In genomic region chr6:21955468-21955867, GRCm38 (mm10) we compare ENCODE assay signal across 31 mouse cellular contexts. TPM values are rescaled to one million over a fixed set of nuclear protein-coding genes. Genes with fewer than 3 reads are reported as not detected.
DNase-seq lines count a peak whose midpoint lies in the region; ATAC-seq and TF ChIP-seq lines count a peak whose summit lies in the region.
"Had no signal": no experiment of that assay in that cellular context is flagged by ENCODE, and none has a peak within 500 bp of the region (broad histone marks: within the 10 kb centered on the region; RNA-seq: fewer than 3 reads in every experiment).

No protein-coding gene starts in this region.

- TF ChIP-seq CTCF in bone marrow, adult 2 months (IDR thresholded peaks at IDR 0.05; ENCODE audit: control insufficient read depth, insufficient read depth, low read length), result no peak
- TF ChIP-seq CTCF in liver, postnatal 0 days (IDR thresholded peaks at IDR 0.05; ENCODE audit: low read depth), result no peak

- 86% methylated on average over 4 of the region's 4 CpGs for WGBS in heart, embryonic 15.5 days
- 38% methylated on average over 4 of the region's 4 CpGs for WGBS in bone marrow, adult 2 months
- 67% methylated on average over 4 of the region's 4 CpGs for WGBS in liver, postnatal 0 days (ENCODE audit: insufficient replicate concordance)
- 85% methylated on average over 4 of the region's 4 CpGs for WGBS in hindbrain, embryonic 11.5 days

- peaks cover 45% of the 10 kb centered on the region for H3K36me3 ChIP-seq in heart, embryonic 15.5 days
- peaks cover 32% of the 10 kb centered on the region for H3K36me3 ChIP-seq in liver, postnatal 0 days (replicated peaks; ENCODE audit: insufficient read depth, low read length)
- 0 out of 2 replicates have a peak, but pooled peaks cover 3% of the 10 kb centered on the region for H3K36me3 ChIP-seq in hindbrain, embryonic 11.5 days (ENCODE audit: control insufficient read depth, insufficient read depth, low read length)

- peaks cover 5% of the 10 kb centered on the region for H3K4me1 ChIP-seq in heart, embryonic 15.5 days (replicated peaks)
- peaks cover 7% of the 10 kb centered on the region for H3K4me1 ChIP-seq in bone marrow, adult 2 months (ENCODE audit: control insufficient read depth, insufficient read depth, low read length)
- peaks cover 9% of the 10 kb centered on the region for H3K4me1 ChIP-seq in liver, postnatal 0 days (ENCODE audit: insufficient read depth)
- no peaks in the 10 kb centered on the region for H3K4me1 ChIP-seq in hindbrain, embryonic 11.5 days (replicated peaks; ENCODE audit: control insufficient read depth, insufficient read depth, low read length)

- TF ChIP-seq EP300 in liver, postnatal 0 days (IDR thresholded peaks at IDR 0.05; ENCODE audit: low read depth), result no peak

- H3K9me3 ChIP-seq in heart, embryonic 15.5 days (replicated peaks), result no peaks in the 10 kb centered on the region
- H3K9me3 ChIP-seq in liver, postnatal 0 days (ENCODE audit: low read length), result no peaks in the 10 kb centered on the region
- H3K9me3 ChIP-seq in hindbrain, embryonic 11.5 days (ENCODE audit: control insufficient read depth, low read length), result no peaks in the 10 kb centered on the region
- H3K9me3 ChIP-seq: embryonic facial prominence, embryonic 13.5 days; hindbrain, embryonic 15.5 days; kidney, embryonic 15.5 days; limb, embryonic 10.5 days; limb, embryonic 15.5 days; neural tube, embryonic 15.5 days had no signal

- H3K4me3 ChIP-seq in heart, embryonic 15.5 days, result no peak overlapping the region
- H3K4me3 ChIP-seq in bone marrow, adult 2 months (replicated peaks; ENCODE audit: control insufficient read depth, low read depth, low read length), result no peak overlapping the region
- no peak overlapping the region for H3K4me3 ChIP-seq in liver, postnatal 0 days (ENCODE audit: low read depth, low read length)
- no peak overlapping the region for H3K4me3 ChIP-seq in hindbrain, embryonic 11.5 days (ENCODE audit: low read depth, low read length)
- H3K4me3 ChIP-seq: embryonic facial prominence, embryonic 13.5 days; erythroblast, embryonic 14.5 days; hindbrain, embryonic 15.5 days; kidney, embryonic 15.5 days; layer of hippocampus, adult 2 months; limb, embryonic 10.5 days; limb, embryonic 15.5 days; neural tube, embryonic 15.5 days had no signal

- no peaks in the 10 kb centered on the region for H3K27me3 ChIP-seq in heart, embryonic 15.5 days
- H3K27me3 ChIP-seq in liver, postnatal 0 days (ENCODE audit: insufficient read depth, low read length), result no peaks in the 10 kb centered on the region
- no peaks in the 10 kb centered on the region for H3K27me3 ChIP-seq in hindbrain, embryonic 11.5 days (ENCODE audit: control insufficient read depth, insufficient read depth, low read length)
- H3K27me3 ChIP-seq: embryonic facial prominence, embryonic 13.5 days; hindbrain, embryonic 15.5 days; kidney, embryonic 15.5 days; limb, embryonic 15.5 days; neural tube, embryonic 15.5 days had no signal

- H3K27ac ChIP-seq in heart, embryonic 15.5 days, result no peak overlapping the region
- H3K27ac ChIP-seq in bone marrow, adult 2 months (ENCODE audit: control insufficient read depth, insufficient read depth, low read depth, low read length, poor library complexity), result peak overlapping the region; percentile 30
- H3K27ac ChIP-seq in liver, postnatal 0 days (ENCODE audit: low read depth), result peak overlapping the region; percentile 37; the same call in 1 of the 2 replicates
- H3K27ac ChIP-seq in hindbrain, embryonic 11.5 days (ENCODE audit: low read depth, low read length), result no peak overlapping the region
- H3K27ac ChIP-seq: embryonic facial prominence, embryonic 13.5 days; hindbrain, embryonic 15.5 days; kidney, embryonic 15.5 days; layer of hippocampus, adult 2 months; limb, embryonic 10.5 days; limb, embryonic 15.5 days; neural tube, embryonic 15.5 days; stomach, postnatal 0 days had no signal

- TF ChIP-seq POLR2A in bone marrow, adult 2 months (IDR thresholded peaks at IDR 0.05; ENCODE audit: borderline replicate concordance, control insufficient read depth, low read depth, low read length), result no peak

- ATAC-seq in heart, embryonic 15.5 days (replicated peaks; ENCODE audit: insufficient number of reproducible peaks, insufficient read depth, low FRiP score, low read depth), result 0 out of 2 replicates have a peak, but pooled peaks have one; percentile 31
- ATAC-seq in liver, postnatal 0 days, result no peak
- ATAC-seq in megakaryocyte-erythroid progenitor cell, adult 5-6 weeks (replicated peaks; ENCODE audit: low FRiP score, low TSS enrichment, poor library complexity, severe bottlenecking), result 0 out of 2 replicates have a peak, but pooled peaks have one; percentile 28
- ATAC-seq in hindbrain, embryonic 11.5 days (ENCODE audit: low FRiP score), result no peak
- ATAC-seq: forebrain, postnatal 0 days; inflammation-experienced regulatory T-cells, adult 6 months had no signal

- intact Hi-C loops in heart, postnatal 10 days (cut with DNase I), result no loop called here

- H3K4me2 ChIP-seq in heart, embryonic 15.5 days, result no peak overlapping the region
- no peak overlapping the region for H3K4me2 ChIP-seq in liver, postnatal 0 days (ENCODE audit: low read depth, low read length)
- H3K4me2 ChIP-seq in hindbrain, embryonic 11.5 days (replicated peaks; ENCODE audit: low read depth, low read length), result no peak overlapping the region
- H3K4me2 ChIP-seq: embryonic facial prominence, embryonic 13.5 days; hindbrain, embryonic 15.5 days; kidney, embryonic 15.5 days; limb, embryonic 15.5 days; lung, embryonic 14.5 days; neural tube, embryonic 15.5 days had no signal

- H3K9ac ChIP-seq in heart, embryonic 15.5 days, result no peak overlapping the region
- H3K9ac ChIP-seq in liver, postnatal 0 days (replicated peaks), result no peak overlapping the region
- H3K9ac ChIP-seq in hindbrain, embryonic 11.5 days (ENCODE audit: low read depth, low read length), result no peak overlapping the region
- H3K9ac ChIP-seq: embryonic facial prominence, embryonic 13.5 days; forebrain, postnatal 0 days; hindbrain, embryonic 15.5 days; kidney, embryonic 15.5 days; limb, embryonic 15.5 days; lung, embryonic 14.5 days; neural tube, embryonic 15.5 days had no signal

- no peak for DNase-seq in heart, postnatal 10 days
- no peak for DNase-seq in liver, postnatal 0 days
- no peak for DNase-seq in thymus, postnatal 10 days (ENCODE audit: low spot score in 2 of 2)
- DNase-seq in hindbrain, embryonic 11.5 days (ENCODE audit: low spot score), result no peak
- no peak for DNase-seq in urinary bladder, postnatal 4 days (ENCODE audit: low spot score in 2 of 2)
- DNase-seq: adrenal gland, postnatal 14 days; cerebellum, adult 11-12 months; cerebellum, adult 9-11 months; forebrain, postnatal 0 days; heart, postnatal 36 days; kidney, adult 11 months; kidney, postnatal 36 days; lung, embryonic 14.5 days; lung, postnatal 14 days; midbrain, embryonic 14.5 days; thymus, adult 18-20 months; thymus, postnatal 4 days had no signal

RNA-seq across cellular contexts. Expression of gene Ing3, which starts 6.1 kb away (rescaled TPM):
- polyA plus RNA-seq in heart, embryonic 15.5 days (2015; fragmentation: Nextera tagmentation; extraction: Ambion mirVana), result 28.8 and 36.6 TPM in 2 replicates
- 10 to 100 TPM; 19.2 TPM for total RNA-seq in heart, postnatal 10 days (2021)
- polyA plus RNA-seq in bone marrow, adult 2 months (2011; ENCODE audit: insufficient read depth, insufficient read length, low replicate concordance, missing spikeins), result 10.8 and 13.4 TPM in 2 replicates
- polyA plus RNA-seq in liver, postnatal 0 days (2015; fragmentation: Nextera tagmentation; extraction: Ambion mirVana), result 12.0 and 15.0 TPM in 2 replicates
- 13.8 and 17.2 TPM in 2 replicates for total RNA-seq in megakaryocyte-erythroid progenitor cell, adult 5-6 weeks (2014; fragmentation: Nextera tagmentation)
- 24.2 and 29.4 TPM in 2 replicates for total RNA-seq in megakaryocyte-erythroid progenitor cell, adult 5-6 weeks (2017)
- 46.1 and 52.0 TPM in 2 replicates for polyA plus RNA-seq in hindbrain, embryonic 11.5 days (2014; fragmentation: Nextera tagmentation; extraction: Ambion mirVana)

RNA-seq across cellular contexts. Expression of gene Cped1, which starts 30.2 kb away (rescaled TPM):
- 4.7 and 5.7 TPM in 2 replicates for polyA plus RNA-seq in heart, embryonic 15.5 days (2015; fragmentation: Nextera tagmentation; extraction: Ambion mirVana)
- total RNA-seq in heart, postnatal 10 days (2021), result 10 to 100 TPM; 13.5 to 15.0 TPM
- 2.7 and 5.3 TPM in 2 replicates for polyA plus RNA-seq in bone marrow, adult 2 months (2011; ENCODE audit: insufficient read depth, insufficient read length, low replicate concordance, missing spikeins)
- polyA plus RNA-seq in liver, postnatal 0 days (2015; fragmentation: Nextera tagmentation; extraction: Ambion mirVana), result 8.2 and 8.9 TPM in 2 replicates
- total RNA-seq in megakaryocyte-erythroid progenitor cell, adult 5-6 weeks (2014; fragmentation: Nextera tagmentation), result 3.2 and 3.8 TPM in 2 replicates
- total RNA-seq in megakaryocyte-erythroid progenitor cell, adult 5-6 weeks (2017), result 0.42 and 0.91 TPM in 2 replicates
- 15.6 and 22.5 TPM in 2 replicates for polyA plus RNA-seq in hindbrain, embryonic 11.5 days (2014; fragmentation: Nextera tagmentation; extraction: Ambion mirVana)
- total RNA-seq: MEL had no signal

Comparison
In these comparisons a context has a peak if more than half of its experiments do, and no peak if none do; other contexts are left out.
1. ATAC-seq: peak in heart, embryonic 15.5 days (single experiment) and megakaryocyte-erythroid progenitor cell, adult 5-6 weeks (single experiment); none in liver, postnatal 0 days (single experiment) and hindbrain, embryonic 11.5 days (single experiment).
2. H3K27ac ChIP-seq: peak in bone marrow, adult 2 months (single experiment) and liver, postnatal 0 days (single experiment); none in heart, embryonic 15.5 days (single experiment) and hindbrain, embryonic 11.5 days (single experiment).